Mouse (Mus musculus): ENCODE data around the gene Kmt2b. TPM values are rescaled to one million over a fixed set of nuclear protein-coding genes. Genes with fewer than 3 reads are reported as not detected.

Gene Kmt2b
- polyA plus RNA-seq, 1 experiment from 2014 or later: 4.2 TPM

DNA sequence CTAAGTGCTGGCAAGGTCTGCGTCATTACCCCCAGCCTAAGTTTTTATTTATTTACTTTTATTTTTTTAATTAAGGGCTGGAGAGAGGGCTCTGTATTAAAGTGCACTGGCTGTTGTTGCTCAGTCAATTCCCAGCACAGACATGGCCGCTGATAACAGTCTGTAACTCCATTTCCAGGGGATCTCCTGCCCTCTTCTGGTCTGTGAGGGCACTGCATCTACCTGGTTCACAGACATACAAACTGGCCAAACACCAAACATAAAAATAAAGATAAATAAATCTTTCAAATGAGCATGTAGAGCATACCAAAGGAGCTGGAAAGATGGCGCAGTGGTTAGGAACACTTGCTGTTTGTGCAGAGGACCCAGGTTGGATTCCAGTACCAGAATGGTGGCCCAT lies 30.7 kb upstream of the Kmt2b start:
- WGBS: 87% methylated on average over 3 of the region's 3 CpGs
- H3K36me3 ChIP-seq (ENCODE audit: control insufficient read depth, insufficient read depth): peaks cover 72% of the 10 kb centered on the region
- no peak for ATAC-seq (replicated peaks; ENCODE audit: extremely low read depth, insufficient read depth, low FRiP score)

GRCm38 (mm10) chr7:30618658-30619057 lies 30.1 kb upstream of the Kmt2b start:
- H3K9me3 ChIP-seq (replicated peaks; ENCODE audit: control insufficient read depth, low read length): no peaks in the 10 kb centered on the region
- H3K4me3 ChIP-seq (ENCODE audit: low read length): no peak overlapping the region
- no peak for ATAC-seq (replicated peaks; ENCODE audit: extremely low read depth, insufficient read depth, low FRiP score)
- H3K4me1 ChIP-seq (ENCODE audit: control insufficient read depth, insufficient read depth, low read length): peaks cover 4% of the 10 kb centered on the region; the same call in 1 of the 2 replicates
- H3K4me2 ChIP-seq (ENCODE audit: low read depth, low read length): no peak overlapping the region
- H3K27ac ChIP-seq (ENCODE audit: low read length): no peak overlapping the region
- H3K36me3 ChIP-seq (ENCODE audit: control insufficient read depth, insufficient read depth): peaks cover 67% of the 10 kb centered on the region
- H3K27me3 ChIP-seq (ENCODE audit: control insufficient read depth, insufficient read depth, low read length): no peaks in the 10 kb centered on the region
- 95% methylated on average over 9 of the region's 9 CpGs for WGBS
- H3K9ac ChIP-seq (ENCODE audit: low read length): no peak overlapping the region

More for the DNA sequence above, 30.7 kb upstream of the Kmt2b start:
- no peak overlapping the region for H3K4me3 ChIP-seq (ENCODE audit: low read length)
- H3K9me3 ChIP-seq (replicated peaks; ENCODE audit: control insufficient read depth, low read length): no peaks in the 10 kb centered on the region
- peaks cover 4% of the 10 kb centered on the region for H3K4me1 ChIP-seq (ENCODE audit: control insufficient read depth, insufficient read depth, low read length)
- H3K9ac ChIP-seq (ENCODE audit: low read length): no peak overlapping the region
- H3K27ac ChIP-seq (ENCODE audit: low read length): no peak overlapping the region
- H3K27me3 ChIP-seq (ENCODE audit: control insufficient read depth, insufficient read depth, low read length): no peaks in the 10 kb centered on the region
- no peak overlapping the region for H3K4me2 ChIP-seq (ENCODE audit: low read depth, low read length)

- H3K4me1 ChIP-seq (ENCODE audit: control insufficient read depth, insufficient read depth, low read length): peaks cover 4% of the 10 kb centered on the region
- no peak overlapping the region for H3K9ac ChIP-seq (ENCODE audit: low read length)
- no peak overlapping the region for H3K4me3 ChIP-seq (ENCODE audit: low read length)
- no peak; the same call in 1 of the 2 replicates for ATAC-seq (replicated peaks; ENCODE audit: extremely low read depth, insufficient read depth, low FRiP score)
- 60% methylated on average over 5 of the region's 5 CpGs for WGBS
- H3K27ac ChIP-seq (ENCODE audit: low read length): no peak overlapping the region
- peaks cover 43% of the 10 kb centered on the region for H3K36me3 ChIP-seq (ENCODE audit: control insufficient read depth, insufficient read depth)
- no peaks in the 10 kb centered on the region for H3K9me3 ChIP-seq (replicated peaks; ENCODE audit: control insufficient read depth, low read length)
- H3K4me2 ChIP-seq (ENCODE audit: low read depth, low read length): no peak overlapping the region
- no peaks in the 10 kb centered on the region for H3K27me3 ChIP-seq (ENCODE audit: control insufficient read depth, insufficient read depth, low read length)
Observed at GRCm38 (mm10) chr7:30615049-30615760, 26.7 kb upstream of the Kmt2b start.

- H3K4me1 ChIP-seq (ENCODE audit: control insufficient read depth, insufficient read depth, low read length): peaks cover 11% of the 10 kb centered on the region
- H3K27me3 ChIP-seq (ENCODE audit: control insufficient read depth, insufficient read depth, low read length): no peaks in the 10 kb centered on the region
- no peak overlapping the region for H3K4me3 ChIP-seq (ENCODE audit: low read length)
- H3K9ac ChIP-seq (ENCODE audit: low read length): no peak overlapping the region
- no peak for ATAC-seq (replicated peaks; ENCODE audit: extremely low read depth, insufficient read depth, low FRiP score)
- peaks cover 40% of the 10 kb centered on the region for H3K36me3 ChIP-seq (ENCODE audit: control insufficient read depth, insufficient read depth)
- H3K9me3 ChIP-seq (replicated peaks; ENCODE audit: control insufficient read depth, low read length): no peaks in the 10 kb centered on the region
- H3K4me2 ChIP-seq (ENCODE audit: low read depth, low read length): no peak overlapping the region
- WGBS: 74% methylated on average over 2 of the region's 2 CpGs
- H3K27ac ChIP-seq (ENCODE audit: low read length): no peak overlapping the region
Observed at GRCm38 (mm10) chr7:30614454-30614853, 25.9 kb upstream of the Kmt2b start.

DNA sequence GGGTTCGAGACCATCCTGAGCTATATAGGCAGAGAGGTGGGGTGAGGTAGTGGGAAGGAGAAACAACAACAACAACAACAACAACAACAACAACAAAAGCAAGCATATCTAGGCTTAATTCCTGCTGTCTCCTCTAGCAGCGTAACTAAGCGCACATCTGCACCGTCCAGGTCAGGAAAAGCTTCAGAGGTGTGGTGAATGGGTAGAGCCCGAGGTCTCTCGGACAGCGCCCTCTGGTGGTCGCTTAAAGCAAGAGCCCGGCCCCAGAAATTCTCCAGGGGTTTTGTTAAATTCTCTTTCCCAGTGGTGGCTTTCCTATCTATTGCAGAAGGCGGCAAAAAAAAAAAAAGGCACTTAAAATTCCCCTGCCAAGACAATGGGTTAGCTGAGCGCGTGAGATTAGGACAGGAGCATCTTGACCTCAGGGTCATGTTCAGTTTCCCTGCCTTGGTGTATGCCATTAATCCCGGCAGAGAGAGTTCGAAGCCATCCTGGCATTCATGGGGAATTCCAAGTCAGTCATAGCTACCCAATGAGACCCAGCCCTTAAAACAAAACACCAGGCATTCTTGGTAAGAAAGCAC lies 25.1 kb upstream of the Kmt2b start:
- peaks cover 11% of the 10 kb centered on the region for H3K4me1 ChIP-seq (ENCODE audit: control insufficient read depth, insufficient read depth, low read length)
- H3K4me3 ChIP-seq (ENCODE audit: low read length): no peak overlapping the region
- peaks cover 32% of the 10 kb centered on the region for H3K36me3 ChIP-seq (ENCODE audit: control insufficient read depth, insufficient read depth)
- WGBS: 24% methylated on average over 14 of the region's 14 CpGs
- no peak overlapping the region for H3K9ac ChIP-seq (ENCODE audit: low read length)
- H3K4me2 ChIP-seq (ENCODE audit: low read depth, low read length): no peak overlapping the region
- H3K9me3 ChIP-seq (replicated peaks; ENCODE audit: control insufficient read depth, low read length): no peaks in the 10 kb centered on the region
- no peak for ATAC-seq (replicated peaks; ENCODE audit: extremely low read depth, insufficient read depth, low FRiP score)
- no peak overlapping the region for H3K27ac ChIP-seq (ENCODE audit: low read length)
- H3K27me3 ChIP-seq (ENCODE audit: control insufficient read depth, insufficient read depth, low read length): no peaks in the 10 kb centered on the region

DNA sequence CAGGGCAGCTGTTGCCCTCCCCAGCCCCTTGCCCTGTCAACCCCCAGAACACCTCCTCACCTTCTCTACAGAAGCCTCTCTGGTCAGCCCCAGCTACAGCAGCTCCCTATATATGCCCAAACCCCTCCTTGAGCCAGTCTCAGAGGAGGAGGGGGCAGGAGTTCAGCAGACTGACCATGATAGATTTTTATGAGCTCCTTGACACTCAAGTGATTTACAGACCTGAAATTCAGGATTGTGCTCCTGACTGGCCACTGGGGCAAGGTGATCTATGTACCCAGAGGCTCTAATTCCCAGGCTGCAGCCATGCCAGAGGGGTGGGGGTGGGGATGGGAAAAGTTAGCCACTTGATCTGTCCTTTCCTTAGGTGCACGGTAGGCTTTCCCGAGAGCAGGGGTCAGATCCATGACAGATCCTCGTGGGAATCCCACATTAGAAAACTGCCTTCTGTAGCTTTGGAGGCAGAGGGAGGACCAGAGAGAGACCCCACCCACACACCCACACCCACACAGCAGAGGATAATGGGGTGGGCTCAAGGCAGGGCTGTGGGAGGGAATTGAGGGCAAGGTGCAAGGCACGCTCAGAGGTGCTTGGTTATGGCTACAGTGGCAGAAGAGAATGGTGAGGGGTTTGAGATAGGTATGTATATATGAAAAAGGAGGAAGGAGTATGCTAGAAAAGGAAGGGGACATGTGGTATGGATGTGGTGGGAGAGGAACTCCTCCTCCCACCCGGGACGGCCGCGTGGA lies 24.3 kb upstream of the Kmt2b start, which contains the start of gene Upk1a:
Upk1a (minus strand) TSS at position 194 of the 749 bp plus-strand sequence.
- 74% methylated on average over 8 of the region's 8 CpGs for WGBS
- Histone ChIP-seq H3K4me1 (ENCODE audit: control insufficient read depth, insufficient read depth, low read length) (peaks cover 11% of the 10 kb centered on the region), H3K9me3 (replicated peaks; ENCODE audit: control insufficient read depth, low read length) (no peaks in the 10 kb centered on the region), H3K4me3 (ENCODE audit: low read length) (no peak within 1 kb of the TSS), H3K4me2 (ENCODE audit: low read depth, low read length) (no peak within 1 kb of the TSS), H3K9ac (ENCODE audit: low read length) (no peak within 1 kb of the TSS), H3K36me3 (ENCODE audit: control insufficient read depth, insufficient read depth) (peaks cover 24% of the 10 kb centered on the region), H3K27ac (ENCODE audit: low read length) (no peak within 1 kb of the TSS), H3K27me3 (ENCODE audit: control insufficient read depth, insufficient read depth, low read length) (no peaks in the 10 kb centered on the region)
- no peak for ATAC-seq (replicated peaks; ENCODE audit: extremely low read depth, insufficient read depth, low FRiP score)

GRCm38 (mm10) chr7:30610043-30610442 lies 21.5 kb upstream of the Kmt2b start:
- ATAC-seq (replicated peaks; ENCODE audit: extremely low read depth, insufficient read depth, low FRiP score): peak; percentile 88
- Histone ChIP-seq H3K9ac (ENCODE audit: low read length) (0 out of 2 replicates have a peak overlapping the region, but pooled peaks have one; percentile 31), H3K36me3 (ENCODE audit: control insufficient read depth, insufficient read depth) (no peaks in the 10 kb centered on the region), H3K4me2 (ENCODE audit: low read depth, low read length) (no peak overlapping the region), H3K27ac (ENCODE audit: low read length) (peak overlapping the region; percentile 64), H3K9me3 (replicated peaks; ENCODE audit: control insufficient read depth, low read length) (no peaks in the 10 kb centered on the region), H3K4me1 (ENCODE audit: control insufficient read depth, insufficient read depth, low read length) (peaks cover 11% of the 10 kb centered on the region), H3K4me3 (ENCODE audit: low read length) (no peak overlapping the region), H3K27me3 (ENCODE audit: control insufficient read depth, insufficient read depth, low read length) (no peaks in the 10 kb centered on the region)
- WGBS: 33% methylated on average over 7 of the region's 7 CpGs

GRCm38 (mm10) chr7:30608476-30608875 lies 19.9 kb upstream of the Kmt2b start:
- no peaks in the 10 kb centered on the region for H3K36me3 ChIP-seq (ENCODE audit: control insufficient read depth, insufficient read depth)
- no peak overlapping the region for H3K4me2 ChIP-seq (ENCODE audit: low read depth, low read length)
- ATAC-seq (replicated peaks; ENCODE audit: extremely low read depth, insufficient read depth, low FRiP score): no peak
- no peak overlapping the region for H3K27ac ChIP-seq (ENCODE audit: low read length)
- H3K9me3 ChIP-seq (replicated peaks; ENCODE audit: control insufficient read depth, low read length): no peaks in the 10 kb centered on the region
- 42% methylated on average over 16 of the region's 16 CpGs for WGBS
- no peak overlapping the region for H3K4me3 ChIP-seq (ENCODE audit: low read length)
- H3K4me1 ChIP-seq (ENCODE audit: control insufficient read depth, insufficient read depth, low read length): peaks cover 11% of the 10 kb centered on the region
- no peaks in the 10 kb centered on the region for H3K27me3 ChIP-seq (ENCODE audit: control insufficient read depth, insufficient read depth, low read length)
- no peak overlapping the region for H3K9ac ChIP-seq (ENCODE audit: low read length)

Data from heart, embryonic 16.5 days (tissue).